Mouse (Mus musculus): ENCODE results near the gene Mak.

DNA sequence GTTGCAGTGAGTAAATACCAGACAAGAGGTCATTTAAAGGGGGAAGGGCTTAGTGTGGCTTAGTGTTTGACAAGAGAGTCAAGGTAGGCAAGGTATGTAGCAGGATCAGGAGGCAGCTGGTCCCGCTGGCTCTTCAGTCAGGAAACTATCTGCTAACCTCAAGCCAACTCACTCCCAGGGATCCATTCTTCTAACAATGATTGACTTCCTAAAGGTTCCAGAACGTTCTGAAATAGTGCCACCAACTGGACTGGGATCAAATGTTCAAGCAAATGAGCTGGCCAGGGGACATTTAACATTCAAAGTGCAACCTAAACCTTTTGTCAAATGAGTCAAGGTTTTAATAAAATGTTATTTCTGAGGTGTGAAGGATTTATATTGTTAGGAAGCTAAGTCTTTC lies 100.2 kb downstream of the Mak start:
- TF ChIP-seq CTCF (IDR thresholded peaks at IDR 0.05; ENCODE audit: low read depth, low read length): no peak
- TF ChIP-seq TAL1 (conservative IDR thresholded peaks at IDR 0.05; ENCODE audit: low read depth, low read length): no peak
- no peak for TF ChIP-seq POLR2AphosphoS5 (IDR thresholded peaks at IDR 0.05; ENCODE audit: insufficient replicate concordance, low read depth, low read length)
- no peak for TF ChIP-seq GATA1 (IDR thresholded peaks at IDR 0.05; ENCODE audit: borderline replicate concordance, low read length)

Data from G1E (cell line).